Mouse (Mus musculus): Measurements from ENCODE around the gene Arhgef2.
"Not testable (repeated sequence)": the region's sequence is repeated elsewhere in the genome, so short reads cannot be mapped to it uniquely, and the experiment has no call there.

The Arhgef2 gene

DNA sequence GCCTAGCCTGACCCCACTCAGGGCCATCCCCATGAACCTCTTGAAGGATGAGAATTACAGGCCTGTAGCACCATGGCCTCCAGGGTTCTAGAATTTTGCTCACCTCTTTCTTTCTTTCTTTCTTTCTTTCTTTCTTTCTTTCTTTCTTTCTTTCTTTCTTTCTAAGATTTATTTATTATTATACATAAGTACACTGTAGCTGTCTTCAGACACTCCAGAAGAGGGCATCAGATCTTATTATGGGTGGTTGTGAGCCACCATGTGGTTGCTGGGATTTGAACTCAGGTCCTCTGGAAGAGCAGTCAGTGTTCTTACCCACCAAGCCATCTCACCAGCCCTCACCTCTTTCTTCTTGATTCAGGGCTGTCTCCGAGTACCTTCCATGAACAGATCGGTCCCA is at the start of gene Arhgef2:
Gene Arhgef2 (plus strand): TSS at position 301 of the 400 bp plus-strand sequence.
- DNase-seq (ENCODE audit: low spot score in 2 of 2) = not testable (repeated sequence)

GRCm38 (mm10) chr3:88556616-88557015 is 49.1 kb upstream of the Arhgef2 start:
- DNase-seq (ENCODE audit: low spot score in 2 of 2) = no peak

GRCm38 (mm10) chr3:88559596-88559995 is 46.2 kb upstream of the Arhgef2 start:
- DNase-seq (ENCODE audit: low spot score in 2 of 2) = no peak

DNA sequence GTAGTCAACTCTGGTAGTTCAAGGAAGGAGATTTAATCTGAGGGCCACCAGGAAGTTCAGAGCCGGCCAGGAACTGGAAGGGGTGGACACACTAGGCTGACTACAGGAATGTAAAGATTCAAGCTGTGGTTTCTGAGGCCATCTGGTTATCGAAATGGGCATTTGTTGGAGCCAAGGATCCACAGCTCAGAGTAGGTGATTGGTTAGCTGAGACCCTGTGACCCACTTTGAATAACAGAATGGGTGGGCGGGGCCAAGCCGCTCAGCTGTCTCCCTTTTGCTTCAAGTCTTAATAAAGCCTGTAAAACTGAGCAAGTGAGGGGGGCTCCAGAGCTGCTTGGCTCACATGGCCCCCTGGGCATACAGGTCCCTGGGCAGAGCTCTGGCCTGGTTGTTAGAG is 43.8 kb upstream of the Arhgef2 start:
- no peak for DNase-seq (ENCODE audit: low spot score in 2 of 2)

- DNase-seq (ENCODE audit: low spot score in 2 of 2) = no peak
Observed at GRCm38 (mm10) chr3:88563442-88563841, 42.3 kb upstream of the Arhgef2 start.

GRCm38 (mm10) chr3:88563966-88564365 is 41.8 kb upstream of the Arhgef2 start:
- no peak for DNase-seq (ENCODE audit: low spot score in 2 of 2)

DNA sequence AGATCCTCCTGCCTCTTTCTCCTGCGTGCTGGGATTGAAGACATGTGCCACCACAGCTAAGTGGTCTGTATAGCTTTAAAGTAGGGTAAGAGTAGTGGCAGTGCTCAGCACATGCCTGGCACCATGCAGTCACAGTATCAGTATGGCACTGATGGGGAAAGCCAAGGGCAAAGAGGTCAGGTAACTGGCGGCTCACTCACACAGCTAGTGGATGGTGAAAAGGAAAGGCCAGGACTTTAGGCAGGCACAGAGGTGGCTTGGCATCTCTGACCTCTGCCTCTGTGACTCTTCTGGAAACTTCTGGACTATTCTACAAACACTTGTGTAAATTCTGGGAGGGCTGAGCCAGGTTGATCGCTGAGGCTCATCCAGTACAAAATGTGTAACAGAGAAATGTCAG is 39.6 kb upstream of the Arhgef2 start:
- no peak for DNase-seq (ENCODE audit: low spot score in 2 of 2)

DNA sequence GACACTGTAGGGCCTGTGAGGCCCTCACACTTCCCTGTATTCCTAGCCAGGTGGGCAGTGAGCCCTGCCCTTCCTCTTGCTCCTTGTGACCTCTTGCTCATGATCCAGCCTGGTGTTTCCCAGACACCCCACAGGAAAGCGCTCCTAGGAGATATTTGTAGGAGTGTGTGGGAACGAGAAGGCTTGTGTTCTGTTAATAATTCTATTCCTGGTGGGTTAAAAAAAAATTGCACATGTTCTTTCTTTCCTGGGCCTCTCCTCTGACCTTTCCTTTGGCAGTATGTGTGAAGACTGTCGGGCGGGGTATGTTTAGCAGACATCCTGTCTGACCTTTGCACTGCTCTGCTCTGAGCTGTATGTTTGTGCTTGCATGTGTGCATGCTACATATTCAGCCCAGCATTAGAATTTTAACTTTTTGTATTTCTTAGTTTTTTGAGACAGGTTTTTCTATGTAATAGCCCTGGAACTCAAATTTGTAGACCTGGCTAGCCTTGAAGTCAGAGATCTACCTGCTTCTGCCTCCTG is 39.2 kb upstream of the Arhgef2 start:
- DNase-seq (ENCODE audit: low spot score in 2 of 2) = no peak

- no peak for DNase-seq (ENCODE audit: low spot score in 2 of 2)
Observed at GRCm38 (mm10) chr3:88567892-88568291, 37.9 kb upstream of the Arhgef2 start.

DNA sequence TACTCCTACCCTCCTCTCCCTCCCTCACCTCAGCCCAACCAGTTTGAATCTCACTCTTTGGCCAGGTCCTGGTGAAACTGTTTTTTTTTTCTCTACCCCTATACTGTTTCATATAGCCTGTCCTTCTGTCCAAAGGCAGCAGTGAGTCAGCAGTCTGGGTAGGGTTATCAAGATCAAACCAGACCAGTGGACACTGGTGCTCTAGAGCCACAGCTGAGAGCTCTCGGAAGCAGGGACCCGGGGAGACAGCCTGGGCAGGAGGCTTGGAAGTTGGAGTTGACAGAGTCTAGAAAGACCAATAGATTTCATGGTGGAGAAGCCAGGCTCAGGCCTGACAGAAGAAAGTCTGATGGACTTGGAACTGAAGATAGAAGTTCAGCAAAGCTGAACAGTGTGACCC is 37.2 kb upstream of the Arhgef2 start:
- no peak for DNase-seq (ENCODE audit: low spot score in 2 of 2)

DNA sequence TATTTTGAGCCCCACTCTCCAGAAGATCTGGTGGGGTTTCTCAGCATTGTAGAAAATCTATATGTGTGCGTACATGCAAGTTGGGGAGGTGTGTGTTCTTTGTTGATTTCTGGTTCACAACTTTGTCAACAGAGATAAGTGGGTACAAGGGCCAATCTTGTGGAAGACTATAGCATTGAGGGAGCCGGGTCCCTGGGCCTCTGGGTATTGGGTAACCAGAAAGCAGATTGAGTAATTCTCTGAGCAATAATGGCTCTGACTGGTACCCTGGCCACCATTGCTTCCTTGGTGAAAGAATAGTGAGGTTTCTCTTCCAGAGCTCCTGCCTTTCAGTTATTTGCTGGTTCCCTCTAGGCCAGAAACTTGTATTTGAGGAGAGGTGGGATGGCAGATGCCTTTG is 36.7 kb upstream of the Arhgef2 start:
- DNase-seq (ENCODE audit: low spot score in 2 of 2) = no peak

GRCm38 (mm10) chr3:88569694-88570093 is 36.1 kb upstream of the Arhgef2 start:
- DNase-seq (ENCODE audit: low spot score in 2 of 2) = no peak

DNA sequence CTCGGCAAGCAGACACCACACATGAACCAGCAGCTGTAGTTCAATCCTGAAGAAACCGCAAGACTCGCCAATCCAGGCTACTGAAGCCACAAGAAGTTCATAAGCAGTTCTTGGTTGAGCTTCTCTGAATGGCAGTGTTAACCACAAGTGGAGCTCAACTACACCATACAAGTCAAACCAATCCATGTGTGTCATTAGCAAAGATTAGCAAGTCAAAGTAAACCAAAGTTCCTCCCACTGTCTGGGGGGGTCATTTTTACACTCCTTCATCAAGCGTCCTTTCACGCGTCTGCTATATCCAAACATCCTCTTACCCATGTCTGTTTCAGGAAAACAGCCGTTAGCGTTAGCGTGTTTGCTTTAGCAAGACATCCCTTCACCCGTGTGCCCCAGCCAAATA is 35.4 kb upstream of the Arhgef2 start:
- no peak for DNase-seq (ENCODE audit: low spot score in 2 of 2)

DNA sequence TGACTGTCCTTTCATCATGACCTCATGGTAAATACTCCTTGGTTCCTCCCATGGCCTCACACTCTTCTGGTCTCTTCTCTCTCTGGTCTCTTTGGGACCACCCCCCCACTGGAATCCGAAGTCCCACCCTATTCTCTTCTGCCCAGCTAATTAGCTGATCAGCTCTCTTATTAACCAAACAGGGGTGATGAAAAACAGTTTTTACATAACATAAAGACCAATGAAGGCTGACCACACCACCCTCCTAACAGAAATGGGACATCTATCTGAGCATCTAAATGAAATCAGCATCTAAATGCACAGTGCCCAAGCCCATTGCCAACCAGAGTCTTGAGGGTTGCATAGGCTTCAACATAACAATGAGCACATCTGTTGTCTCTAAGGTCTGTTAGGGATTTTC is 33.9 kb upstream of the Arhgef2 start:
- no peak for DNase-seq (ENCODE audit: low spot score in 2 of 2)

GRCm38 (mm10) chr3:88572835-88573234 is 32.9 kb upstream of the Arhgef2 start:
- no peak for DNase-seq (ENCODE audit: low spot score in 2 of 2)

GRCm38 (mm10) chr3:88573810-88574209 is 32.0 kb upstream of the Arhgef2 start:
- no peak for DNase-seq (ENCODE audit: low spot score in 2 of 2)

- DNase-seq (ENCODE audit: low spot score in 2 of 2) = no peak
Observed at GRCm38 (mm10) chr3:88575540-88575939, 30.2 kb upstream of the Arhgef2 start, which contains the start of gene Ssr2. Gene Ssr2, plus strand, starts transcription at chr3:88575876.

DNA sequence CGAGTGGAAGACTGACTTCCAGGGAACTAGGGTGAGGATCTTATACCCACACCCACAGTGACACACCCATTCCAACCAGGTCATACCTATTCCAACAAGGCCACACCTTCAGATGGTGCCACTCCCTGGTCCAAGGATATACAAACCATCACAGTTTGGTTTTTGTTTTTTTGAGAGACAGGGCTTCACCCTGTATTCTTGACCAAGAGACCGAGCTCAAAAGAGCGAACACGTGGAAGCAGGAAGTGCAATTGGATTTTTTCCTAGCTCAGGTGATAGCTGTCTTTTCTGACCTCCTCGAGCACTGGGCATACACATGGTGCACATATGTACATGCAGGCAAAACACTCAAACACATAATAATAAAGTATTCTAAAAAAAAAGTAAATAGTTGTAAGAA is 27.9 kb upstream of the Arhgef2 start:
- not testable (repeated sequence) for DNase-seq (ENCODE audit: low spot score in 2 of 2)

DNA sequence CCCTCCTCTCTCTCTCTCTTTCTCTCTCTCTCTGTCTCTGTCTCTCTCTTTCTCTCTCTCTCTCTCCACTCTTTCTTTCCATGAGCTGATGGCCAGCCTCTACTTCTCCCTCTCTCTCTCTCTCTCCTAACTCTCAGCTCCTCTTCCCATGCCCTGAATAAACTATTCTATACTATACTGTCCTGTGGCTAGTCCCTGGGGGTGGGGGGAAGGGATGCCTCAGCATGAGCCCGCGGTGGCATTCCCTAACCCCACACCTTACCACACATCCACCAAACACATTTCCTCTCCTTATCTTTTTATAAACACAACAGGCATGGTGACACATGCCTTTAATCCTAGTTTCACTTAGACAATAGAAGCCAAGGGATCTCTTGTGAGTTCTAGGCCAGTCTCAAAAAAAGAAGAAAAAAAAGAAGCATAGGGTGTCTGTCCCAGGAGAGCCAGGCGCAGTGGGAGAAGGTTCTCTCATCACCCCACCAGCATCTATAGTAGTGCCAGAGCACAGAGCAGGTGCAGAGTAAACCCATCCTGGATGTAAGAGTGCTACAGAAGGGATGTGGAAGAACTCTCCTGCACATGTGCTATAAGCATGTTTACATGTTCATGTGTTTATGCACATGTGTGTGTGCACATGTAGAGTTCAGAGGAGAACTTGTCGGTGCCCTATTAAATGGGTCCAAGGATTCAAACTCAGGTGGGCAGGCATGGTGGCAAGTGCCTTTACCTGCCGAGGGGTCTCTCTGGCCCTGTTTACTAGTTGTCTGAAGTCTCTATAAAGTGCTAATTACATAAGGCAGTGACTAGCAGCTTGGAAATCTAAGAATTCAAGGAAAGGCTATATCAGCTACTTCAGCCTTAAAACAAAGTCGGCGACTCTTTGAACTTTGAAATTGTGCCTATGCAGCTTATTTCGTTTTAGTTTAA is 27.0 kb upstream of the Arhgef2 start:
- no peak for DNase-seq (ENCODE audit: low spot score in 2 of 2)

- peak; percentile 60 to 73 for DNase-seq (ENCODE audit: low spot score in 2 of 2)
Observed at GRCm38 (mm10) chr3:88579454-88580117, 26.2 kb upstream of the Arhgef2 start.

DNA sequence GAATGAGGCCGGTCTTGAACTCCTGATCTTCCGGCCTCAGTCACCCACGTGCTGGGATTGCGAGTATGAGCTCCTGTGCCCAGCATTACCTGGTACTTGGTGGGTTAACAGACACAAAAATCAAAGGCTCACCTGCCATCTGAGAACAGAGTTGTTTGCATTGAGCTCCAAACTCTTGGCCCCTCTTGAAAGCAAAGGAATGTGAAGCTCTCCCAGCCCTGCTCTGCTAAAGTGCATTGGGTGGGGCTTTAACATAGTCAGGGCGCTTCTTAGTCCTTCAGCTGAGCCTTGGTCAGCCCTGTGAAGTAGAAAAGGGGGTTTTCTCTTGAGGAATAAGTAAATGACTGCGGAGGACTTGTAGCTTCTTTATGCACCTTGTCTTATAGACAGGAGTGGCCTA is 20.0 kb upstream of the Arhgef2 start:
- DNase-seq (ENCODE audit: low spot score in 2 of 2) = no peak

- DNase-seq (ENCODE audit: low spot score in 2 of 2) = no peak
Observed at GRCm38 (mm10) chr3:88586640-88587039, 19.1 kb upstream of the Arhgef2 start.

- no peak for DNase-seq (ENCODE audit: low spot score in 2 of 2)
Observed at GRCm38 (mm10) chr3:88590246-88590645, 15.5 kb upstream of the Arhgef2 start.
